Mouse (Mus musculus) limb, embryonic 14.5 days (tissue): ENCODE measurements at regions not wholly inside any gene's neighbourhood (a gene's known extent, or its start where the extent isn't known, plus 50 kb on each side); places are given as distances from the start of the nearest gene placed in this dataset.

Experiments
- ATAC-seq: fragments of 200-750 bp; cut with Nextera tagmentation; 2 replicates; pipeline ENCODE4 v1.8.0; 2017; ENCODE audit warnings: low read depth, moderate number of reproducible peaks, moderate TSS enrichment; ENCODE audit not compliant: low FRiP score
- DNase-seq: peaks from one replicate; pipeline ENCODE4 v3.0.0-alpha.2; 2015; ENCODE audit warnings: low spot score
- H3K27ac ChIP-seq: fragments of 300-500 bp; sonication (generic); replicated peaks from 2 replicates; pipeline ENCODE4 v1.5.1; 2014; ENCODE audit warnings: low read depth, mild to moderate bottlenecking, low read length, moderate library complexity, mixed read lengths
- H3K27me3 ChIP-seq: fragments of 300-500 bp; sonication (generic); 2 replicates; pipeline ENCODE4 v1.6.1; 2014; ENCODE audit warnings: low read length, mixed read lengths; ENCODE audit not compliant: control insufficient read depth, insufficient read depth
- H3K36me3 ChIP-seq: fragments of 300-500 bp; sonication (generic); 2 replicates; pipeline ENCODE4 v1.6.1; 2014; ENCODE audit warnings: mild to moderate bottlenecking, low read length, moderate library complexity, mixed read lengths; ENCODE audit not compliant: control insufficient read depth, insufficient read depth
- H3K4me1 ChIP-seq: fragments of 300-500 bp; sonication (generic); 2 replicates; pipeline ENCODE4 v1.6.1; 2014; ENCODE audit warnings: antibody characterized with exemption, low read length, mixed read lengths; ENCODE audit not compliant: control insufficient read depth, insufficient read depth
- H3K4me2 ChIP-seq: fragments of 300-500 bp; sonication (generic); replicated peaks from 2 replicates; pipeline ENCODE4 v1.6.1; 2014; ENCODE audit warnings: low read depth, mild to moderate bottlenecking, low read length, moderate library complexity; ENCODE audit not compliant: severe bottlenecking
- H3K4me3 ChIP-seq: fragments of 300-500 bp; sonication (generic); replicated peaks from 2 replicates; pipeline ENCODE4 v1.5.1; 2014; ENCODE audit warnings: low read length
- H3K9ac ChIP-seq: fragments of 300-500 bp; sonication (generic); 2 replicates; pipeline ENCODE4 v1.6.1; 2014; ENCODE audit warnings: mild to moderate bottlenecking, low read depth, low read length, moderate library complexity; ENCODE audit not compliant: severe bottlenecking
- H3K9me3 ChIP-seq: fragments of 300-500 bp; sonication (generic); 2 replicates; pipeline ENCODE4 v1.6.1; 2016; ENCODE audit warnings: low read length; ENCODE audit not compliant: control insufficient read depth
- POLR2A ChIP-seq: fragments of 200-500 bp; IDR thresholded peaks from 2 replicates; pipeline ENCODE4 v1.8.0; 2012; ENCODE audit warnings: inconsistent platforms, mild to moderate bottlenecking, moderate library complexity, borderline replicate concordance; ENCODE audit not compliant: insufficient read depth, insufficient read length; ENCODE audit errors: extremely low read depth
- WGBS: fragments of 180-500 bp; shearing (Covaris S2); extraction: QIAGEN DNeasy Blood & Tissue Kit; methylation state at CpG from one replicate; pipeline ENCODE4 v1.1.7; 2014; 5-methylcytosine and 5-hydroxymethylcytosine counted together

DNA sequence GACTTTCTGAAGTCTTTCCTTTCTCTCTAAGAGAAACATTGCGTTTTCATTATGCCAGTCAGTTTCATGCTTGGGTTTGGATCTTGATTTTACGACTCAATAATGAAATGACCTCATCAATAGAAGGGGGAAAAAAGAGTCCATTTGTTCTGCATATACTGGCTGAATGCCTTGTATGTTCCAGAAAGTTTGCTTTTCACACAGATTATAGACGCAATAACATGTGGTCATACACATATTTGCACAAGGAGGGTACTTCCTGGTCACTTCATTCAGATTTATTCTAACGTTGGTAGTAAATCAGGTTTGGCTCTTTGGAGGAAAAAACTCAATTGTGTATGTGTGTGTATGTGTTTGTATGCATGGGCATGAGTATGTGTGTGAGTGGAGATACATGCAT lies 143.9 kb upstream of the Krr1 start:
- Histone ChIP-seq H3K4me1 (peaks cover 9% of the 10 kb centered on the region), H3K36me3 (no peaks in the 10 kb centered on the region), H3K27ac (no peak overlapping the region), H3K9me3 (no peaks in the 10 kb centered on the region), H3K4me3 (no peak overlapping the region), H3K4me2 (no peak overlapping the region), H3K9ac (no peak overlapping the region), H3K27me3 (no peaks in the 10 kb centered on the region)
- no peak for TF ChIP-seq POLR2A
- ATAC-seq, result no peak
- DNase-seq, result no peak
- 64% methylated on average over 4 of the region's 4 CpGs for WGBS

DNA sequence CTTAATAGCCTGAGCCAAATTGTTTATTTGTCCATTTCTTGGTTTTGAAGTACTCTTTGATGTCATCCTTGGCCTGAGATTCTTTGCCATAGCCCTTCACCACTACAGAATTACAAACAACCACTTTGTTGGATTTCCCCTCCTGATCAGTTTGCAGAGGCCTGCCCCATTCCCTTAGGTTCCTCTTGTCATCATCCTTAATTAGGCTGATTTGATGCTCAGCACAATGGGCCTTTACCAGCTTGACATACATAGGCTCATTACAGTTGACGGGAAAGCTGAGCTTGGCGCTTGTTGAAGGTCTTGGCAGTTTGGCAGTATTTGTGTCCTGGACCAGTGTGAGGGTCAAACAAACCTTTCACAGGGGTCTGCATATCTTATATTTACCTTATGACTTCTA lies 143.2 kb upstream of the Krr1 start:
- peaks cover 9% of the 10 kb centered on the region for H3K4me1 ChIP-seq
- no peaks in the 10 kb centered on the region for H3K9me3 ChIP-seq
- no peak overlapping the region for H3K4me2 ChIP-seq
- 95% methylated on average over 2 of the region's 2 CpGs for WGBS
- no peak overlapping the region for H3K27ac ChIP-seq
- H3K4me3 ChIP-seq, result no peak overlapping the region
- no peaks in the 10 kb centered on the region for H3K27me3 ChIP-seq
- H3K9ac ChIP-seq, result no peak overlapping the region
- no peak for ATAC-seq
- no peaks in the 10 kb centered on the region for H3K36me3 ChIP-seq
- DNase-seq, result no peak
- TF ChIP-seq POLR2A, result no peak

DNA sequence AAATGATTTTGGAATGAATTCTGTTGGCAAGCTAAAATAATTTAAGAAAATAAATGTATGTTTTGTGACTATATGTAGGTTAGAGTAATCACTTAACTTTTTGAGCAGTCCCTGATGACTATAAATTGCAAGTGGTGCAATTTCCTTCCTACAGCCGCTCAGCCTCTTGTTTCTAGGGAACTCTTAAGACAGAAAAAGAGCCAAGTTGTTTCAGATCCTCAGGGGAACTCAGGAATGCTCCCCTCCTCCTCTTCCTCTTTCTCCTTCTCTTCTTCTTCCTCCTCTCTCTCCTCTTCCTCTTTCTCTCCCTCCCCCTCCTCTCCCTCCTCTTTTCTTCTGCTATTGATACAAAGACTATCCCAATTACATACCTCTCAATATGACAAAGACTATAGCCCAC lies 141.4 kb upstream of the Krr1 start:
- no peak overlapping the region for H3K27ac ChIP-seq
- no peak overlapping the region for H3K4me3 ChIP-seq
- ATAC-seq (no peak), DNase-seq (no peak)
- TF ChIP-seq POLR2A, result no peak
- peaks cover 11% of the 10 kb centered on the region for H3K4me1 ChIP-seq
- H3K36me3 ChIP-seq, result no peaks in the 10 kb centered on the region
- 29% methylated on average over 1 of the region's 1 CpGs for WGBS
- H3K4me2 ChIP-seq, result no peak overlapping the region
- H3K27me3 ChIP-seq, result no peaks in the 10 kb centered on the region
- H3K9me3 ChIP-seq, result no peaks in the 10 kb centered on the region
- H3K9ac ChIP-seq, result no peak overlapping the region

DNA sequence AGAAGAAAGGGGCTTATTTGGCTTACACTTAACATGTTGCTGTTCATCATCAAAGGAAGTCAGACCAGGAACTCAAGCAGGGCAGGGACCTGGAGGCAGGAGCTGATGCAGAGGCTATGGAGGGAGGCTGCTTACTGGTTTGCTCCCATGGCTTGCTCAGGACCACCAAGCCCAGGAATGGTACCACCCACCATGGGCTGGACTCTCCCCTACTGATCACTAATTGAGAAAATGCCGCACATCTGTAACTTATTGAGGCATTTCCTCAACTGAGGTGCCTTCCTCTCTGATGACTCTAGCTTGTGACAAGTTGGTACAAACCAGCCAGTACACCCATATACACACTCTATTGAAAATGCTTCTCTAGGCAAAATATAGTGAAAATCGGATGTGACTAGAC lies 138.9 kb upstream of the Krr1 start:
- Histone ChIP-seq H3K27ac (no peak overlapping the region), H3K9me3 (no peaks in the 10 kb centered on the region), H3K4me3 (no peak overlapping the region), H3K36me3 (no peaks in the 10 kb centered on the region), H3K9ac (no peak overlapping the region), H3K27me3 (no peaks in the 10 kb centered on the region), H3K4me1 (peaks cover 4% of the 10 kb centered on the region; the same call in 1 of the 2 replicates), H3K4me2 (no peak overlapping the region)
- no peak for TF ChIP-seq POLR2A
- DNase-seq (no peak), ATAC-seq (no peak)
- 45% methylated on average over 2 of the region's 2 CpGs for WGBS

- no peak overlapping the region for H3K27ac ChIP-seq
- ATAC-seq (no peak), DNase-seq (no peak)
- no peak overlapping the region for H3K4me3 ChIP-seq
- no peaks in the 10 kb centered on the region for H3K36me3 ChIP-seq
- TF ChIP-seq POLR2A, result no peak
- no peaks in the 10 kb centered on the region for H3K9me3 ChIP-seq
- WGBS, result 50% methylated on average over 5 of the region's 5 CpGs
- H3K4me2 ChIP-seq, result no peak overlapping the region
- H3K4me1 ChIP-seq, result peaks cover 4% of the 10 kb centered on the region; the same call in 1 of the 2 replicates
- no peaks in the 10 kb centered on the region for H3K27me3 ChIP-seq
- no peak overlapping the region for H3K9ac ChIP-seq
These were observed 138.2 kb upstream of the Krr1 start for GRCm38 (mm10) chr10:111834280-111834679.
